Mouse (Mus musculus) bone marrow, adult 2 months (tissue): ENCODE measurements around the gene I0C0044D17Rik.

ENCODE experiments used
- CTCF ChIP-seq: fragments of 200-500 bp; IDR thresholded peaks from 2 replicates; pipeline ENCODE4 v1.5.1; 2011; ENCODE audit warnings: low read length, control low read depth; ENCODE audit not compliant: control insufficient read depth, insufficient read depth
- POLR2A ChIP-seq: fragments of 200-500 bp; IDR thresholded peaks from 2 replicates; pipeline ENCODE4 v1.6.1; 2011; ENCODE audit warnings: low read depth, mild to moderate bottlenecking, control low read depth, low read length, borderline replicate concordance; ENCODE audit not compliant: control insufficient read depth

DNA sequence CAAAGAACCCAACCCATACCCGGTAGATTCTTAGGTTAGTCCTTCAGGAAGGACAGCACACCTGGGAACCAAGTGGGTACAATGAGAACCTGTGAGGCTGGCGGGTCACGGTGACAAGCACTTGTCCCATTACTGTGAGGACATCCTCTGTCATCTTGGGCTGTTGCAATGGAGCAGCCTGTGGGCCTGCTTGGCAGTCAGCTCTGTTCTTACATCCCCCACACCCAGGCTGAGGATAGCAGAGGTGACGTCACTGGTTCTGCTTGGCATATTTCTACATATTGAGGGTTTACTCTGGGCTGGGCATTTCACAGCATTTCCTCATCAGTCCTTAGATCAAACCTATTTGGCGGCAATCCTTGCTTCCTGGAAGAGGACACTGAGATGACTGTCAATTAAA lies 49.9 kb downstream of the I0C0044D17Rik start:
- TF ChIP-seq POLR2A, result no peak
- TF ChIP-seq CTCF, result no peak
